Mouse (Mus musculus) gastrocnemius, adult 2 months (tissue): ENCODE measurements at regions not wholly inside any gene's neighbourhood (a gene's known extent, or its start where the extent isn't known, plus 50 kb on each side); places are given as distances from the start of the nearest gene placed in this dataset.

ENCODE experiments used
- DNase-seq: peaks from one replicate; pipeline ENCODE4 v3.0.0; 2022
- H3K27ac ChIP-seq: fragments of 200-600 bp; 2 replicates; pipeline ENCODE4 v1.8.1; 2022; ENCODE audit warnings: mild to moderate bottlenecking
- H3K4me3 ChIP-seq: fragments of 200-600 bp; 2 replicates; pipeline ENCODE4 v1.8.1; 2022; ENCODE audit warnings: mild to moderate bottlenecking, moderate library complexity
- CTCF ChIP-seq: fragments of 200-600 bp; IDR thresholded peaks from 2 replicates; pipeline ENCODE4 v1.8.1; 2022; ENCODE audit warnings: antibody characterized with exemption, mild to moderate bottlenecking, moderate library complexity
- intact Hi-C: fragments of 180-260 bp; cut with DNase I; formaldehyde crosslinking; loops from one replicate; pipeline ENCODE4 v1.15.1; 2025

DNA sequence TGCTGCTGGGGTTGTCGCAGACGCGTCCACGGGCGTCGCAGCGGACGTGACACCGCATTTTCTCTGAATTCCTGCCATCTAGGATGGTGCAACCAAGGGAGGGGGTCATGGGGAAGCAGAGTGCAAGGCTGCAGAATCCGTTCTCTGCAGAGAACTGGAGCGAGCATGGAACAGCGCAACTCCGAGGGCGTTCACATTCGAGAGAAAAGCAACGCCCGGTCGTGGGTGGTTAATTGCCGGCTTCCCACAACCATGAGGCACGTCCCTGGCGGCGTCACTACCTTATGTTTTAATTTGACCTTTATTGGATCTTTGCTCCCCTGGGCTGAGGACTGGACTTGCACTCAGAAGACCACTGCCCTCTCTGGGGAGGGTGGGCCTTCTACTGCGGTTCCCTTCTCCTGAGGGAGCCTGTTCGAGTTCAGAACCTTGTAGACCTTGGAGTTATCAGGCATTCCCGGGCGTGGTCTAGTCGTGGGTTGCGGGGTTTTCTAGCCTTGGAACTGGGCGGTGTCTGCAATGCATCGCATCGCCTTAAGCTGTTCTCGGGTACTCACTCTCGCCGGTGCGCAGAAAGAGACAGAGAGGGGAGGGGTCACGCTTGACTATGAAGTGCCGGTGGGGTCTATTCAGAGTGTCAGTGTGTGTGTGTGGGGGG lies 175.6 kb upstream of the Topaz1 start:
- no peak for TF ChIP-seq CTCF
- H3K4me3 ChIP-seq = peak overlapping the region; percentile 72
- intact Hi-C loops = no loop called here
- H3K27ac ChIP-seq = no peak overlapping the region
- DNase-seq = no peak

DNA sequence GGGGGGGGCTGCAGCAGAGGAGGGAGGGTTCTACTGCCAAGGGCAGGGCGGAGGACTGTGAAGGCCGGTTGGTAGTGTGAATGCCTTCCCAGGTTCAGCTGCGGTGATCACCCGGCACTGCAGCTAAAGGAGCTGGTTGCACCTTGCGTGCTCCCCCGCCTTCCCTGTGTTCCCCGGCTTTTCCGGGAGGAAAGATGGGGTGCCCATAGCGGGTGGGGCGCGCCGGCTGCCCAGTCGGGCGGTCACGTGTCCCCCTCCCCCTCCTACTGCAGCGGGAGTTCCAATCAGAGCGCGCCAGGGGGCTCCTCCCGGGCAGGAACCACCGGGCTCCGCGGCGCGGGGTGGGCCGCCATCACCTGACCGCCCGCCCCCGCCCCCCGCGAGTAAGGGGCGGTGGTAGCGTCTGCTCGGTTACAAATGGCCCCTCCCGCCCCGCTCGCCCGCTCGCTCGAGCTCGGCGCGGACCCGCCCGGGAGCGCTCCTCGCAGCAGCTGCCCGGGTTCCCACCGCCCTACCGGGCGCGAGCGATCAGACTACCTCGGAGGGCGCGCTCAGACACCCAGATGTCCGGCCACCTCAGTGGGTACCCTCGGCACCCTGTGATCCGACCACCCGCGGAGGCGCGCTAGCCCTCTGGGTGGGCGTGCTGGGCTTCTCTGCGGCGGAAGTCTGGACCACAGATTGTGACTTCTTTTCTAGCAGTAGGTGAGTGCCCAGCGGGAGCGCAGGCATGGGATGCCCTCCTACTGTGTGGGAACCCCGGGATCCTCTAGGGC lies 174.9 kb upstream of the Topaz1 start:
- H3K4me3 ChIP-seq = peak overlapping the region; percentile 72
- intact Hi-C loops = no loop called here
- H3K27ac ChIP-seq = no peak overlapping the region
- peak; percentile 38 for DNase-seq
- TF ChIP-seq CTCF = no peak

GRCm38 (mm10) chr9:122572836-122573267 lies 174.3 kb upstream of the Topaz1 start:
- H3K27ac ChIP-seq = no peak overlapping the region
- intact Hi-C loops = no loop called here
- H3K4me3 ChIP-seq = peak overlapping the region; percentile 72
- DNase-seq = no peak
- TF ChIP-seq CTCF = no peak

- no peak for TF ChIP-seq CTCF
- intact Hi-C loops = no loop called here
- H3K27ac ChIP-seq = no peak overlapping the region
- DNase-seq = no peak
- H3K4me3 ChIP-seq = no peak overlapping the region
Observed at GRCm38 (mm10) chr9:122585228-122585627, 161.9 kb upstream of the Topaz1 start.

- TF ChIP-seq CTCF = no peak
- H3K4me3 ChIP-seq = no peak overlapping the region
- no peak for DNase-seq
- H3K27ac ChIP-seq = no peak overlapping the region
- intact Hi-C loops = no loop called here
Observed at GRCm38 (mm10) chr9:122586421-122586820, 160.7 kb upstream of the Topaz1 start.

DNA sequence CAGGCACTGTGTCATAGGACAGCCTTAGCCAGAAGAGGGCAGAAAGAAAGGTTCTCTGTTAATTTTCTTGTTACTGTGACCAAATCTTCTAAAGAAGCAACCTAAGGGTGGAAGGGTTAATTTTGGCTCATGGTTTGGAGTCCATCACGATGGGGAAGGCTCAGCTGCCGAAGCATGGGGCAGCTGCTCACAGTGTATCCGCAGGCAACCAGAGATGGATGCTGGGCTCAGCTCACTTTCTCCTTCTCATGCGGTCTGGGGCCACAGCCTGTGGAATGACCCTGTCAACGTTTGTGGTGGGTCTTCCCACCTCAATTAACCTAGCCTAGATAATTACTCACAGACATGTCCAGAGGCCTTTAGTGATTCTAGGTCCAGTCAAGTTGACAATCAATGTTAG lies 160.2 kb upstream of the Topaz1 start:
- Histone ChIP-seq H3K27ac (no peak overlapping the region), H3K4me3 (no peak overlapping the region)
- DNase-seq = no peak
- TF ChIP-seq CTCF = no peak
- intact Hi-C loops = no loop called here

GRCm38 (mm10) chr9:122588246-122588645 lies 158.9 kb upstream of the Topaz1 start:
- TF ChIP-seq CTCF = no peak
- DNase-seq = no peak
- intact Hi-C loops = no loop called here
- no peak overlapping the region for H3K4me3 ChIP-seq
- H3K27ac ChIP-seq = no peak overlapping the region

DNA sequence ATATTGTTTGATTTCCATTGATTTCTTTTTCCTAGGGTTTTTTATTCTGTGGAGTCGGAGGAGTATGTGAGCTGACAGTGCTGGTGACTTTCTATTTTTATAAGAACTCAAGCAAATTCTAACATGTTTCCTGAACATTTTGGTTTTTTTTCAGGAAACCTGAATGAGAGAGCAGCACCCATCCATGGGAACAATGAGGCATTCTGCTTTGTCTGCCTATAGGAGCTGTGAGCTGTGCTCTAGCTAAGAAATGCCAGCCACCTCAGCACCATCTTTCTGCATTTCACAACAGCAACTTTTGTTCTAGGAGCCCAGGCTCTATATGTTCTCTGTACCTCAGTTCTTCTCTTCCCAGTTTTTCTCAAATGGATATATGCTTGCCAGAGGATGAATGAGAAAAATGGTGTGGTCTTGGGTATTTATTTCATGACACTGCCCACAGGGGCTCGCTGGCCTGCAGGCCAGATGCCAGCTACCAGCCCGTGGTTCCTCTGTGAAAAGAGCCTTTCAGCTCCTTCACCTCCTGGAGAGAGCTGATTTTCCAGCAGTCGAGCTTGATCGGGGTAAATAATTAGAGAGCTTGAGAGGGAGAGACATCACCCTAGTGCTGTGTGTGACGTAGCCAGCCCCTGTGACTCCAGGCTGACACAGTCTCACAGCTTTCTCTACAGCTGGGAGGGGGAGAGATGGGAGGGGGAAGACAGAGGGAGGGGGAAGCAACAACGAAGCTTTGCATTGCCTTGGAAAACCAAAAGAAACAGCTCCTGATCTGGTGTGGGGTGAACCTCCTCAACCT lies 154.1 kb upstream of the Topaz1 start:
- Histone ChIP-seq H3K27ac (no peak overlapping the region), H3K4me3 (no peak overlapping the region)
- intact Hi-C loops = no loop called here
- no peak for TF ChIP-seq CTCF
- no peak for DNase-seq

GRCm38 (mm10) chr9:122595120-122595943 lies 151.8 kb upstream of the Topaz1 start:
- TF ChIP-seq CTCF = no peak
- intact Hi-C loops = no loop called here
- Histone ChIP-seq H3K27ac (no peak overlapping the region), H3K4me3 (no peak overlapping the region)
- DNase-seq = no peak

GRCm38 (mm10) chr9:122603106-122603505 lies 144.0 kb upstream of the Topaz1 start:
- Histone ChIP-seq H3K4me3 (no peak overlapping the region), H3K27ac (no peak overlapping the region)
- DNase-seq = no peak
- TF ChIP-seq CTCF = no peak
- intact Hi-C loops = no loop called here

GRCm38 (mm10) chr9:122609616-122610015 lies 137.5 kb upstream of the Topaz1 start:
- intact Hi-C loops = loop anchor here (10.0 kb wide), 1 partner anchor 75 kb away; no protein-coding TSS in a partner anchor
- Histone ChIP-seq H3K27ac (no peak overlapping the region), H3K4me3 (no peak overlapping the region)
- no peak for DNase-seq
- TF ChIP-seq CTCF = no peak

DNA sequence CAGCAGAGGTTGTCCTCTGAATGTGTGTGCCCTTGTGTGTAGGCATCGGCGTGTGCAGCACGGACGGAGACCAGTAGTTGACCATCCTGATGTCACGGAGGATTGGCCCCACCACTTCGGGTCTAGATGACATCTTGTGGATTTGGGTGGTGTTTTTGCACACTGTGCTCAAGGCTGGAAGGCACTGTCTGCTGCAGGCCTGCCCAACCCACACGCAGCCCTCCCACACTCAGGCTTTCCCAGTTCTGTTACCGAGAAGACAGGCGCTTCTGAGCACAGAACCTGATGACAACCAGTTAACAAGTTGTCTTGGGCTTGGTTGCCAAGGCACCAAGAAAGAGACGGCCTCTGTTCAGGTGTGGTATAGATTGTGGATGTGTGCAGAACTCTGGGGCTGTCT lies 136.2 kb upstream of the Topaz1 start:
- no peak overlapping the region for H3K27ac ChIP-seq
- DNase-seq = no peak
- H3K4me3 ChIP-seq = no peak overlapping the region
- intact Hi-C loops = loop anchor here (10.0 kb wide), 1 partner anchor 74 kb away; no protein-coding TSS in a partner anchor
- no peak for TF ChIP-seq CTCF
